Mouse (Mus musculus) midbrain, embryonic 15.5 days (tissue): Measurements from ENCODE around the gene Irf7. TPM values are rescaled to one million over a fixed set of nuclear protein-coding genes. Genes with fewer than 3 reads are reported as not detected.

Experiments
- ATAC-seq: fragments of 200-750 bp; cut with Nextera tagmentation; replicated peaks from 2 replicates; pipeline ENCODE4 v1.8.0; 2017; ENCODE audit warnings: moderate TSS enrichment
- H3K27ac ChIP-seq: fragments of 300-500 bp; sonication (generic); 2 replicates; pipeline ENCODE4 v1.5.1; 2015; ENCODE audit warnings: mild to moderate bottlenecking, inconsistent platforms
- H3K27me3 ChIP-seq: fragments of 300-500 bp; sonication (generic); replicated peaks from 2 replicates; pipeline ENCODE4 v1.6.1; 2015; ENCODE audit warnings: inconsistent platforms
- H3K36me3 ChIP-seq: fragments of 300-500 bp; sonication (generic); replicated peaks from 2 replicates; pipeline ENCODE4 v1.6.1; 2015; ENCODE audit warnings: inconsistent platforms
- H3K4me1 ChIP-seq: fragments of 300-500 bp; sonication (generic); 2 replicates; pipeline ENCODE4 v1.6.1; 2015; ENCODE audit warnings: inconsistent platforms
- H3K4me2 ChIP-seq: fragments of 300-500 bp; sonication (generic); 2 replicates; pipeline ENCODE4 v1.6.1; 2015; ENCODE audit warnings: inconsistent platforms, mild to moderate bottlenecking, moderate library complexity
- H3K4me3 ChIP-seq: fragments of 300-500 bp; sonication (generic); 2 replicates; pipeline ENCODE4 v1.5.1; 2015; ENCODE audit warnings: mild to moderate bottlenecking, inconsistent platforms
- H3K9ac ChIP-seq: fragments of 300-500 bp; sonication (generic); 2 replicates; pipeline ENCODE4 v1.6.1; 2015; ENCODE audit warnings: mild to moderate bottlenecking, inconsistent platforms
- H3K9me3 ChIP-seq: fragments of 300-500 bp; sonication (generic); 2 replicates; pipeline ENCODE4 v1.6.1; 2016; ENCODE audit warnings: inconsistent platforms
- WGBS: fragments of 180-500 bp; shearing (Covaris S2); methylation state at CpG from one replicate; pipeline ENCODE4 v1.1.7; 2015; ENCODE audit warnings: mixed read lengths; 5-methylcytosine and 5-hydroxymethylcytosine counted together
- polyA plus RNA-seq: library from polyadenylated mRNA; unstranded; fragments of >200 nt; fragmentation: Nextera tagmentation; extraction: Ambion mirVana; gene quantifications from 2 replicates; pipeline ENCODE4 v1.2.1, GENCODE M21; 2015

Irf7 gene
- polyA plus RNA-seq, 1 experiment from 2014 or later: 2.1 TPM

DNA sequence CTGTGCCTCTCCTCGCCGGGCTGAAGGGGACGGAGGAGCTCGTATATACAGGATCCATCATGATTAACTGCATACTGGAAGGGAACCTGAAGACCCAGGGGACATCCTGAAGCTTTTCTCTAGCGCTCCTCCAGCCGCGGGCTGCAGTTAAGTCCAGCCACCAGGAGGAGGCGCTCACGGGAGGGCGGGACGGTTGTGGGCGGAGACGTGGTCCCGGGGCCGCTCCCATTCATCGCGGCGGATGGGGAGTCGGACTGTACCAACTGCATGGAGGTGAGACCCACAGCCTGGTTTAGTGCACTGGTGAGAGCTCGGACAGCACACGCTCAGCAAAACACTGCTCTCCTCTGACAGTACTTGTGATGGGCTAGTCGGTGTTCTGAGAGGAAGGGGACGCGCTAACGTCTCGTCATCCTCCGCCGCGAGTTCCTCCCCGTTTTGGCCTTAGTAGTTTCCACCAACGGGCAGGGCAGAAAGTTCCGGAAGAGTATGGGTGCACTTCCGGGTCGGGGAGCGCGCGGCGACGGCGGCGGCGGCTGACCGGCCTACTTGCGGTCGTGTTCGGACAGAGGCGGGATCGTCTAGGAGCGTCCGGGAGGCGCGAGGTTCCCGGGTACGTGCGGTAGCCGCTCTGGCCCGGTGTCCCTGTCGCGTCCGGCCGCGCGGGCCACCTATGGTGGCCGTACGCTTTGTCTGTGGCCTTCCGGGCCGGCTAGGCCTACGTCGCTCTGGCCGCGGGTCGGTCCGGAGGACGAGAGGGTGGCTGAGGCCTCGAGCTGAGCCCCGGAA is 37.8 kb downstream of the Irf7 start, which contains the start of gene Phrf1:
Gene Phrf1, plus strand, starts transcription at position 506 of the 789 bp plus-strand sequence.
- peaks cover 22% of the 10 kb centered on the region for H3K36me3 ChIP-seq
- peak within 1 kb of the TSS; percentile 99 for H3K27ac ChIP-seq

DNA sequence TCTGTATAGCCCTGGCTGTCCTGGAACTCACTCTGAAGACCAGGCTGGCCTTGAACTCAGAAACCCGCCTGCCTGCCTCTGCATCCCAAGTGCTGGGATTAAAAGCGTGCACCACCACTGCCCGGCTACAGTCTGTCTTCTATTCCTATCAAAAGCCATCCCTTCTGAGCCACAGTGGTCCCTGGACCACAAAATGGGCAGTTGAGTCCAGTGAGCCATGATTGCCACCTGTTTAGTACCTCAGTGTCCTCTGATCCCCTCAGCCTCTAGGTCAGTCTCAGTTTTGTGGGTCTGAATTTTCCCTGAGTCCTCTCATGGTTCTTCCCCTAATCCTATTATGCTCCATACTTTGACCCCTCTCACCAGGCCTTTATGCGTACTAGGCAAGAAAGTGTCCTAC is 38.5 kb downstream of the Irf7 start:
- H3K4me2 ChIP-seq: peak overlapping the region; percentile 76
- H3K4me3 ChIP-seq: peak overlapping the region; percentile 83
- no peak; the same call in none of the 2 replicates for ATAC-seq
- H3K36me3 ChIP-seq: peaks cover 15% of the 10 kb centered on the region
- no peaks in the 10 kb centered on the region for H3K9me3 ChIP-seq
- WGBS: 72% methylated on average over 4 of the region's 4 CpGs
- peak overlapping the region; percentile 93; the same call in 1 of the 2 replicates for H3K9ac ChIP-seq
- peak overlapping the region; percentile 99 for H3K27ac ChIP-seq
- H3K4me1 ChIP-seq: peaks cover 27% of the 10 kb centered on the region
- H3K27me3 ChIP-seq: no peaks in the 10 kb centered on the region

More for the DNA sequence above, 37.8 kb downstream of the Irf7 start, which contains the start of gene Phrf1:
- Histone ChIP-seq H3K9ac (peak within 1 kb of the TSS; percentile 93), H3K9me3 (no peaks in the 10 kb centered on the region), H3K27me3 (no peaks in the 10 kb centered on the region), H3K4me1 (peaks cover 25% of the 10 kb centered on the region), H3K4me3 (peak within 1 kb of the TSS; percentile 83), H3K4me2 (peak within 1 kb of the TSS; percentile 76)
- ATAC-seq: peak; percentile 94
- under 1% methylated on average over 76 of the region's 76 CpGs for WGBS

- Histone ChIP-seq H3K4me3 (no peak overlapping the region), H3K27ac (no peak overlapping the region), H3K36me3 (peaks cover 5% of the 10 kb centered on the region; the same call in 1 of the 2 replicates), H3K9ac (no peak overlapping the region), H3K4me2 (no peak overlapping the region), H3K27me3 (no peaks in the 10 kb centered on the region), H3K4me1 (peaks cover 39% of the 10 kb centered on the region), H3K9me3 (no peaks in the 10 kb centered on the region)
- 83% methylated on average over 6 of the region's 6 CpGs for WGBS
- ATAC-seq: no peak
Observed at GRCm38 (mm10) chr7:141226535-141226934, 39.7 kb downstream of the Irf7 start.

DNA sequence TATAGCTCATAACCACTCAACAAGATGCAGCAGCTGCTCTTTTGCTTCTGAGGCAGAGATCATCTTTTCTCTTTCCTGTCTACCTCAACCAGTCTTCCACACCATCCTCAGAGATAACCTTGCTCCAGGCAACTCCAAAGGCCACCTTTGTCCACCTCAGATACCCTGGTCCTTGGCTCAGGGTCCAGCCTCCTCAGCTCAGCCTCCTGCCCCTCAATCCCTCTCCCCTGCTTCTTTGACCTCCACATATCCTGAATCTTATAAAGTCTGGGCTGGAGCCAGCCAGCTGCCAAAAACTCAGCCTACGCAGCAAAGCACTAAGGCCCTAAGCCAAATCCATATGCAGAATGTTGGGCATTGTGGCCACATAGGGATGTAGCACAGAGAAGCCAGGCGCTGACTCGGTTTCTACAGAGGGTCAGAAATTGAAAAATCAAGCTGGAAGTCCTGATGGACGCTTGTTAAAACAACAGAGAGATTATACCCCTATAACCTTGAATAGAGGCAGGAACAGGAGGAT is 43.5 kb downstream of the Irf7 start:
- H3K27me3 ChIP-seq: no peaks in the 10 kb centered on the region
- no peaks in the 10 kb centered on the region for H3K9me3 ChIP-seq
- H3K9ac ChIP-seq: no peak overlapping the region
- 0 out of 2 replicates have a peak overlapping the region, but pooled peaks have one; percentile 74 for H3K27ac ChIP-seq
- peak overlapping the region; percentile 79 for H3K4me2 ChIP-seq
- ATAC-seq: no peak
- 92% methylated on average over 4 of the region's 4 CpGs for WGBS
- H3K4me3 ChIP-seq: no peak overlapping the region
- H3K4me1 ChIP-seq: peaks cover 22% of the 10 kb centered on the region
- H3K36me3 ChIP-seq: no peaks in the 10 kb centered on the region

- Histone ChIP-seq H3K36me3 (no peaks in the 10 kb centered on the region), H3K9me3 (no peaks in the 10 kb centered on the region), H3K4me1 (peaks cover 22% of the 10 kb centered on the region), H3K4me3 (peak overlapping the region; percentile 40), H3K9ac (peak overlapping the region; percentile 48), H3K4me2 (peak overlapping the region; percentile 79), H3K27me3 (no peaks in the 10 kb centered on the region), H3K27ac (peak overlapping the region; percentile 74)
- no peak; the same call in 1 of the 2 replicates for ATAC-seq
- WGBS: 8% methylated on average over 8 of the region's 8 CpGs
Observed at GRCm38 (mm10) chr7:141222126-141222467, 44.2 kb downstream of the Irf7 start.

GRCm38 (mm10) chr7:141221249-141222125 is 44.8 kb downstream of the Irf7 start:
- peak overlapping the region; percentile 48 for H3K9ac ChIP-seq
- no peaks in the 10 kb centered on the region for H3K27me3 ChIP-seq
- H3K36me3 ChIP-seq: no peaks in the 10 kb centered on the region
- no peaks in the 10 kb centered on the region for H3K9me3 ChIP-seq
- H3K4me2 ChIP-seq: peak overlapping the region; percentile 79
- H3K4me3 ChIP-seq: peak overlapping the region; percentile 40
- H3K4me1 ChIP-seq: peaks cover 26% of the 10 kb centered on the region
- ATAC-seq: peak; percentile 96
- peak overlapping the region; percentile 74 for H3K27ac ChIP-seq
- WGBS: 3% methylated on average over 44 of the region's 44 CpGs

GRCm38 (mm10) chr7:141220377-141220776 is 45.9 kb downstream of the Irf7 start:
- no peak overlapping the region for H3K9ac ChIP-seq
- peak overlapping the region; percentile 79; the same call in 1 of the 2 replicates for H3K4me2 ChIP-seq
- H3K27me3 ChIP-seq: no peaks in the 10 kb centered on the region
- H3K4me1 ChIP-seq: peaks cover 34% of the 10 kb centered on the region
- no peak overlapping the region for H3K27ac ChIP-seq
- WGBS: 67% methylated on average over 1 of the region's 1 CpGs
- ATAC-seq: no peak
- H3K4me3 ChIP-seq: no peak overlapping the region
- no peaks in the 10 kb centered on the region for H3K36me3 ChIP-seq
- H3K9me3 ChIP-seq: no peaks in the 10 kb centered on the region

DNA sequence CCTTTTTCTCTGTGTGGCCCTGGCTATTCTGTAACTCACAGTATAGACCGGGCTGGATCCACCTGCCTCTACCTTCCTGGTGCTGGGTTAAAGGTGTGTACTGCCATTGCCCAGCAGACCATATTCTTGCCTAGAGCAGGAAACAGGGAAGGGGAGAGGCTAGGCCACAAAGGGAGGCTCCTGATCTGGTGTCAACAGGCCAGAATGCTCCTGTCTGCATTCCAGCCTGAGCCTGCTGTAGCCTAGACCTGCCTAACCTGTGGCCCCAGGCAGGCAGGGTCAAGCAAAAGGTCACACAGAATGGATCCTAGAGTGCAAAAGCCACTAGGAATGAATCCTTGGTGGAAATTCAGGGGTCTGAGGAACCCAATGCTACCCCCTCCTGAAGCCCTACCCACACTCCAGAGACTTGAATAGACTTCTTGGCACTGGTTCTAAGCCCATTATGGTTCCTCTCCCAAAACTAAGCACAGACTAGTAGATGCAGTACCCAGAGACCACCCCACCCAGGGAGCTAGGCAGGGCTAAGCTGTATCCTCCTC is 46.7 kb downstream of the Irf7 start:
- H3K4me1 ChIP-seq: peaks cover 40% of the 10 kb centered on the region
- H3K27me3 ChIP-seq: no peaks in the 10 kb centered on the region
- WGBS: 100% methylated on average over 1 of the region's 1 CpGs

GRCm38 (mm10) chr7:141218557-141219133 is 47.6 kb downstream of the Irf7 start:
- Histone ChIP-seq H3K4me2 (no peak overlapping the region), H3K9ac (no peak overlapping the region)

More for the DNA sequence above, 46.7 kb downstream of the Irf7 start:
- ATAC-seq: no peak
- no peaks in the 10 kb centered on the region for H3K9me3 ChIP-seq
- H3K4me3 ChIP-seq: no peak overlapping the region
- no peak overlapping the region for H3K9ac ChIP-seq
- no peak overlapping the region for H3K27ac ChIP-seq
- no peaks in the 10 kb centered on the region for H3K36me3 ChIP-seq
- H3K4me2 ChIP-seq: no peak overlapping the region

GRCm38 (mm10) chr7:141218141-141218540 is 48.1 kb downstream of the Irf7 start:
- WGBS: 88% methylated on average over 3 of the region's 3 CpGs
- no peak overlapping the region for H3K27ac ChIP-seq
- no peaks in the 10 kb centered on the region for H3K36me3 ChIP-seq
- no peaks in the 10 kb centered on the region for H3K27me3 ChIP-seq
- H3K4me1 ChIP-seq: peaks cover 40% of the 10 kb centered on the region
- H3K9ac ChIP-seq: no peak overlapping the region
- H3K4me3 ChIP-seq: no peak overlapping the region
- H3K9me3 ChIP-seq: no peaks in the 10 kb centered on the region
- H3K4me2 ChIP-seq: no peak overlapping the region
- ATAC-seq: no peak

More at GRCm38 (mm10) chr7:141218557-141219133, 47.6 kb downstream of the Irf7 start:
- WGBS: 87% methylated on average over 5 of the region's 5 CpGs
- Histone ChIP-seq H3K4me3 (no peak overlapping the region), H3K4me1 (peaks cover 40% of the 10 kb centered on the region), H3K27ac (no peak overlapping the region), H3K27me3 (no peaks in the 10 kb centered on the region), H3K9me3 (no peaks in the 10 kb centered on the region), H3K36me3 (no peaks in the 10 kb centered on the region)
- ATAC-seq: no peak

DNA sequence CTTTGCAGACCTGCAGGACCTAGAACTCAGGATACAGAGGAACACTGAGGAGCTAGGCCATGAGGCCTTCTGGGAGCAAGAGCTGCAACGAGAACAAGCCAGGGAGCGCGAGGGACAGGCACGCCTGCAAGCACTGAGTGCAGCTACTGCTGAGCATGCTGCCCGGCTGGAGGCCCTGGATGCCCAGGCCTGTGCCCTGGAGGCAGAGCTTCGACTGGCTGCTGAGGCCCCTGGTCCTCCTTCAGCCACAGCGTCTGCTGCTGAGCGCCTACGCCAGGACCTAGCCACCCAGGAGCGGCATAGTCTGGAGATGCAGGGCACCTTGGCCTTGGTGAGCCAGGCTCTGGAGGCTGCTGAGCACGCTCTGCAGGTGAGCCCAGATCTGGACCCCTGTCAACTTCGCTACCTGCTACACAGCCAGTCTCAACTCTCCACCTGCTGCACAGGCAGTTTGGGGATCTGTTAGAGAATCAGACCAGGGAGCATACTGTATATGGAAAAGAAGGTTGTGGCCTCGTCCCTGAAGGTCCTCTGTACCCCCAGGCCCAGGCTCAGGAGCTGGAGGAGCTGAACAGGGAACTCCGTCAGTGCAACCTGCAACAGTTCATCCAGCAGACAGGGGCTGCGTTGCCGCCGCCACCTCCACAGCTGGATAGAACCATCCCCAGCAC is 48.8 kb downstream of the Irf7 start:
- 90% methylated on average over 17 of the region's 17 CpGs for WGBS
- ATAC-seq: no peak
- H3K27ac ChIP-seq: no peak overlapping the region
- no peaks in the 10 kb centered on the region for H3K27me3 ChIP-seq
- no peak overlapping the region for H3K9ac ChIP-seq
- H3K9me3 ChIP-seq: no peaks in the 10 kb centered on the region
- H3K4me1 ChIP-seq: peaks cover 35% of the 10 kb centered on the region
- no peak overlapping the region for H3K4me2 ChIP-seq
- no peak overlapping the region for H3K4me3 ChIP-seq
- no peaks in the 10 kb centered on the region for H3K36me3 ChIP-seq
